Mouse (Mus musculus) A20 (cell line): ENCODE results near the gene Cog5.

Experiments used
- DNase-seq: peaks from one replicate; pipeline ENCODE4 v3.0.0-alpha.2; 2011; ENCODE audit warnings: low read depth, low spot score

Cog5 gene

DNA sequence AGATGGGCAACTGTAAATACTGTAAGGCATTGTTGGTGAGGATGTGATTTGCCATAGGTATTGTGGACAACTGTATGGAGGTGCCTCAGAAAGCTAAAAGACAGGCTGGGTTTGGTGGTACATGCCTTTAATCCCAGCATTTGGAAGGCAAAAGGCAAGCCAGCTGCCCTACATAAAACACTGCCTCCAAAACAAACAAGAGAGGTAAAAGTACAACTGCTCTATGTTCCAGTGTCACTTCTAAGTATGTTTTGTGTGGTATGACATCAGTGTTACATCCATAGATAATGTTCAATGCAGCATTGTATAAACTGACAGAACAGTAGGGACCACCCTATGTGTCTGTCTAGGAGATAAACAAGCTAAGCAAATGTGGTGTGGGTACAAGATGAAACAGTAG lies 237.4 kb downstream of the Cog5 start:
- no peak for DNase-seq

DNA sequence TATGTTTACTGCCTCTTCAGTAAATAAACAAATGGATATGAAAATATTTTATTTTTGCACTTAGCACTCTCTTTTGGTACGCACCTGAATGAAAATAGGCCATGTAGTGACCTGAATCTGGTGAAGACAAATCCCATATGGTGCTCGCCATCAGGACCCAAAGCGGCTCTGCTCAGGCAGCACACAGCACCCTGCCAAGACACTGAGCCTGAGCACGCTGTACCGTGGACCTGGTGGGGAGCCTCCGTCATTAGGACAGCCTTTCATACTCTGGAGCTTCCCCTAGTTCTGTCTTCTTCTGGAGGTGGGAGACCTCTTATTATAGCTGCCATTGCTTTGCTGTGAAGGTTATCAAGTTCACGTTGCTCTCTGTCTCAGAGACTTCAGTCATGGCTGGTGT lies 238.1 kb downstream of the Cog5 start:
- DNase-seq: no peak

DNA sequence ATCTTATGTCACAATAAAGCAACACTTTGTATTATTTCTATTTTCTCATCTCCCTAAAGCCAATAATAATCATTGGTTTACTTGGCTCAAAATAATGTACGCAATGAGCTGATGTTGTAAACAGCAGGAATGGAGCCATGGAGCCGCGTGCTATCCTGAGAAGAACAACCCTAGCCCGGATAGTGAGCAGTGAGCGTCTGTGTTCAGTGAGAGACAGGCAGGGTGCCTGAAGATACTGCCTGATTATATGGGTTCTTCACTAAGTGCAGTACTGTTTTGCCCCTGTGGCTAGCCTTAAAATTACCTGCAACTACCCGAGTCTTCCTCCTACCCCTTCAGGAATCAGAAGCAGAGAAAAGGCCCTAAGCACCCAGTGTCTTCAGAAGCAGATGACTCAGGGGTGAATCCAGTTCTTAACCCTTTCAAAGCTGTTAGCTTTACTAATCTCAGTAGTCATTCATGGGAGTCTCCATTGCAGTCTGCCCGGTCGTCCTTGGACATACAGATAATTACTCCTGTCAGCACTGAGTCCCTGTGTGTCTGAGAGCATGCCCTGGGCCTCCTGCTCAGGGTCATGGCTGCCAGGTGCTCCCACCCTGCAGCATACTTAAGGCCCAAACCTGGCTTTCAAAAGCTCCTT lies 240.5 kb downstream of the Cog5 start:
- DNase-seq: no peak

DNA sequence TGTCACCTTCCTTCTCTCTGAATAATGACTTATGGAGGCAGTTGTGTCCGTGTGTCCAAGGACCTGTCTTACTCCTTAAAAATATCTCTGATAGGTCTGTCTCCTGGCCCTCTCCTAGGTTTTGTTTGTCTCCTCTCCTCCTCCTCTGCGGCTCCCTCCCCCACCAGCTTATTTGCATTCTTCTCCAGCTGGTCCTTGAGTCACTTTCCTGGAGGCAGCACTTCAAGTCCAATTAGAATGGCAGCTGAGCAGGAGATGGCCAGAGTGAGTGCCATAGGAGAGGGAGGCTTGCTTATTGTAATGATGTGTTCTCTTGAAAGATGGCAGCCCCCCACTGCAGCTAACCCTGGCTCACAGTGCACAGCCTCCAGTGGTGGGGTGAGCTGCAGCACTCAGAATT lies 241.2 kb downstream of the Cog5 start:
- no peak for DNase-seq

DNA sequence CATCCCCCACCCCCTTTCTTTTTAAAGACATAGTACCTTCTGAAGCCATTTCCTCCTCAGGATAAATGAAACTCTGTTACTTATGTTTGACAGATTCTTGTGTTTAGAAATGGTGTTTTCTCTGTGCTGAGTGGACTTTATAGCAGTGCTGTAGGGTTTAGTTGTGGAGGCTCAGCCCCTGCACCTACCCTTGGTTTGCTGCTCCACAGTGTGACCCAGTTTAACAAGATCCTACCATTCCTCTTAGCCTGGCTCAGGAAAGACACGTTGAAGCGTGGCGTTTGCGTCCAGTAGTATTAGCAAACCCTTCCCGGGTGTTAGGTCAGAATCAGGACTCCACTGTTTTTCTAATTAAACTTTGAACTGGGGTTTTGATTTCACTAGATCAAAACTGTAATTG lies 241.6 kb downstream of the Cog5 start:
- no peak for DNase-seq

DNA sequence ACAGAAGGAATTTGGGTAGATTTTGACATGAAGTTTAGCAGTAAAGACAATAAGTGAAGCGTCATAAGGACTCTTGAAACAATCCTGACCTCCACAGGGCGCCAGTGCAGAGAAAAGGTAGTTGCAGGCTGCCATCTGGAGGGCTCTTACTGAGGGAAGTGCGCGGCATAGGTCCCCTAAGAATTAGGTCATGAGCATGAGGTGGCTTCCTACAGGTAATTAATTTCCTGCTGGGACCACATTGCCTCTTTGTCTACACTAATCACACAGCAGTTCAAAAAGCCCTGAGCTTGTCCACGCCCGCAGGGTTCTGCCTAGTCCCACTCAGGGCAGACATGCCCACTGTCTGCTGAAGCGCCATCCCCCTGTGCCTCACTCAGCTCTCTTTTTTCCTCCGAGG lies 242.3 kb downstream of the Cog5 start:
- DNase-seq: peak; percentile 22

DNA sequence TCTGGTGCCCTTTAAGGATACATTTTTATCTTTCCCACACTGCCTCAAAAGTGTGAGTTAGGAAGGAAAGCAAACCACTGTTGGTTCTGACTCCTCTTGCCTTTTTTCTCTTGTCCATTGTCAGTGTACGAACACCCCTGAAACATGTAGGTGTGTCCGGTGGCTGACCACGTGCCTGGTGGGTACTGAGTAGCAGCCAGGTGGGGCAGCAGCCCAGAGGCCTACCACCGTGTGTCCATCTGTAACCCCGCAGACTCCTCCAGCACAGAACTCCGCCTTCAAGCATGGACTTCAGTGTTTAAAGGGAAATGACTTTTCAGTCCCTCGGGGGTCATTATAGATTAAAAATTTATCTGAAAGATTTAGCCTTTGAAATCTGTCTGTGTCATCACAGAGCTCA lies 242.8 kb downstream of the Cog5 start:
- DNase-seq: no peak

DNA sequence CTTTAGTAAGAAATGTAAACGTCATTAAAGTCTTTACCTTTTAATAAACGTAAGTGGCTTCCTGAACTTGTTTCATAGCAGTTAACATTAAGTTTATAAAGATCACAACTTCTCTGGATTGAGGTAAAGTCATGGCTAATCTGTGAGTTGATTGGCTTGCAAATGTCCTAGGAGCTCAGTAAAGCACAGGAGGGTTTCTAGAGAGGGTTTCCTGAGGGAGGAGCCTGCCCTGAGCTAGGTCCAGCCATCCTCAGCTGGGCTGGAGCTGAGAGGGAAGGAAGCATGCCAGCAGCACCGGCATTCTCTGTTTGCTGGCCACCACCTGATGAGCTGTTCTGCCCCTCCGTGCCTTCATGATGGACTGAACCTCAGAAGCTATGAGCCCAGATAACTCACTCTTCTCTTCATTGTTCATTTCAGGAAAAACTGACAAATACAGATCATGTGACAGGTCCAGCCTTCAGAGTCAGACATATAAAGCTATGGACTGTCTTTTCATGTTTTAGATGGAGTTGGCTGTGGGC lies 245.8 kb downstream of the Cog5 start:
- DNase-seq: no peak

DNA sequence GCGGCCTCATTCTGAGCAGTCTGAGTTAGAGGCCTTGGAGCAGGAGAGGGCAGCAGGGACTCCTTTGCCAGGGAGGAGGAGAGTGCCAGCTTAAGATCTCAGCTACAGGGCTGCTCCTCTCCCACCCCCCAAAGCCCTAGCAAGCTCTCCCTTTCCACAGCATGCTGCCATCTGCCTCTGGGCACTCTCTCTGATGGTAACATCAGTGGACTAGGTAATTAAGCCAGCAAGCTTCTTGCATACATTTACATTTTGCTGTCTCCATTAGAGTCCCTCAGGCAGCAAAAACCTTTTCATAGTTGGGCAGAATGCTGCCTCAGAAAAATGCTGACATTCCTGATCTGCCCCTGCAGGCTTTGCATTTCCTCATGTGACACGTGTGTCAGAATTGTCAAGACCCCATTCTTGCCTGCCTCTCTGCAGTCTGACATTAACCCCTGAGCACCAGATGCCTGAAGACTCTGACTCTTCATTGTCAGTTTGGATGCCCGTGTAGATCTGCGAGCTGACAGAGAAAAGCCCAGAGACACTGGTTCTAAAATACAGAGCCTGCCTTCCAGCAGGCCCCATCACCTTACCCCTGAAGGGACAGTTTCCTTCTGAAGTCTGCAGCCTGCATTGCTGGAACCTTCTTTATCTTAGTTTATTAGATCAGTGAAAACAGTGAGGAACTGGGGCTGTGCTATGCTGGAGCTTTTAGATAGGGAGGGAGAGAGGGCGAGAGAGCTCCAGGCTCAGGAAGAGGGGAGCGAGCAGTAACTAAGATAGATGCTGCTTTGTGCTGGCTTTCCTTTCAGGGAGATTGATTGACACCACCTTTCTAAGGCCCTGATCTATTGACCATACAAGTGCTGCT lies 251.3 kb downstream of the Cog5 start:
- DNase-seq: no peak

DNA sequence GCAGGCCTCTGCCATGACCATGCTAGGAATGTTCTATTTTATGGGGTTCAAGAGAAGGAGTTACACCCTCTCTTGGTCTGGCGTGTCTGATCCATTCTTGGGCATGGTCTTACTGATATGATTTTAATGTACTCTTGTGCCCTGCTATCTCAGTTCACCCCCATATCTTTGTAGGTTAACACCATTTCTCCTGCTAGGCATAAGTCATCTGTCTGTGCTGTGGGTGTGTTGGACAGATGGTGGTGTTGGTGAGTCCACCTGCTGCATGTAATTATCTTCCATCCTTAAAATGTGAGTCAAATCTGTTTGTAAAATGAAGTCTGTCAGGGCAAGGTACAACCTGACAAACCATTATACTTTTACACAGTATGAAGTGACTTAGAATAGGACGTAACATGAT lies 252.8 kb downstream of the Cog5 start:
- DNase-seq: no peak

DNA sequence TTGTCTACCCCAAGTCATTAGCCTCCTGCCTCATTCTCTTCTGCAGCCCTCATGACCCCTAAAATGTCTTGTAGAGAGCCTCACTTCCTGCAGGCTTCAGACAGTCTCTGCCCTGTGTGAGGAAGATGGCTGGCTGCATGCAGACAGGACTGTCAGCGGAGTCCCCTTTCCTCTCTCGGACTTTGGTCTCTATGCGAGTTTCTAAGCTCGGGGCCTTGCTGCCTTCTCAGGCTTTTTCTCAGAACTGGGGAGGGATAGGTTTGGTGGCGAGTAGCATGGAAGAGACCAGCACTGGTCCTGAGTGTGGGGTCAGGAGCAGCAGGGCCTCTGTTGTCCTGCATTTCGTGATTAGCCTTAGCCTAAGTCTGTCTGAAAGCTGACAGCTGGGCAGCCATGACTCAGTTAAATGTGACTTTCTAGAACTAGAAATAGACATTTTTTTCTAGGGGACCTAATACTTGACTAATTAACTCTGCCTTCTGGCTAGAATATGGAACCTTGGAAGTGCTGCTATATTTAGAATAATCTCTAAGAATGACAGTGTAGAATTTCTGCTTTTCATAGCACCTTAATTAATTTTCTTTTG lies 258.4 kb downstream of the Cog5 start:
- DNase-seq: no peak

DNA sequence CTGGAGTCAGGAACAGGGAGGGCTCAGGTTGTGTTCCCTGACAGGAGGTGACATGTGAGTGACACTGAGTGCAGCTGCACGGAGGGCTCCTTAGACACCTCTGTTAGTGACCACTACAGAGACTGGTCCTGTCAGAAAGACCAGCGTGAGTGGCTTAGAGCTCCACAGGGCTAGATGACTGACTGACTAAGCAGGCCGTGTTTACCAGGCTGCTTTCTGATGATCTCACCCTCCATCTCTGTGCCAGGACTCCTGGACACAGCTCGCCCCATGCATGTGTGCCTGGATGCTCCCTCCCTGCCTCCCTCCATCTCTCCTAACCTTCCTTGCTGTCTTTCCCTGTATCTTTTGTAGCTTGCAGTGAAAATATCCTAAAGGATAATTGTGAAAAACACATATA lies 258.9 kb downstream of the Cog5 start:
- DNase-seq: no peak

DNA sequence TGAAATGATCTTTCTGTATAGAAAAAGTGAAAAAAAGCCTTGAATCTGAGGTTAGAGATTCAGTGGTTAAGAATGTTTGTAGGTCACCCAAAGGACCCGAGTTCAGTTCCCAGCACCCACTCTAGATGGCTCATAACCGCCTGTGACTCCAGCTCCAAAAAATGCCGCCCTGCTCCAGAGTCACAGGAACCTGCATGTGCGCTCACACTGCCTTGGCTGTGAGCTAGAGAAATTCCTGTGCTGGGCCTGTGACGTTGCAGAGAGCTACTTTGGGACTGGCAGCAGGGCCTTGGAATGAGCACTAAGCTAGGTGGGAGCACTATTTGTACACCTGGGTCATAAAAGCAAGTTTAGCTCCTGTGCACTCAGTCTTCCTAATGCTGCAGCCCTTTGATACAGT lies 262.0 kb downstream of the Cog5 start:
- no peak for DNase-seq

DNA sequence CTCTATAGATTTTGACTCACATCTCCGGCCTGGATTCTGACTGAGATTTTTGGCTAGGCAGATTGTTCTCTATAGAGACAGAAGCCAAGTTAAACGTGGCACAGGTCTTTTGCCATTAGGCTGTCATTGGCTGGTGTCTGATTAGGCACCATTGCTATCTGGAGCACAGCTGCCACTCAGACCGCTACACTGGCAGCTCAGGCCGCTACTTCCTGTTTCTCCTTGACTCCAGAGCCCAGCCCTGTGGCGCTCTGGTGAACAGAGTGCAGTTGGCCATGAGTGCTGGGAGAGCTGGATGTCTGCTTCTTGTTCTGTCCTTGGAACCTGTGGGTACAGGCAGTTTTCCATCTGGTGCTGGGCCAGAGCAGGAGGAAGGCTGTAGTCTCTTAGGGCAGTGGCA lies 262.6 kb downstream of the Cog5 start:
- peak; percentile 28 for DNase-seq

DNA sequence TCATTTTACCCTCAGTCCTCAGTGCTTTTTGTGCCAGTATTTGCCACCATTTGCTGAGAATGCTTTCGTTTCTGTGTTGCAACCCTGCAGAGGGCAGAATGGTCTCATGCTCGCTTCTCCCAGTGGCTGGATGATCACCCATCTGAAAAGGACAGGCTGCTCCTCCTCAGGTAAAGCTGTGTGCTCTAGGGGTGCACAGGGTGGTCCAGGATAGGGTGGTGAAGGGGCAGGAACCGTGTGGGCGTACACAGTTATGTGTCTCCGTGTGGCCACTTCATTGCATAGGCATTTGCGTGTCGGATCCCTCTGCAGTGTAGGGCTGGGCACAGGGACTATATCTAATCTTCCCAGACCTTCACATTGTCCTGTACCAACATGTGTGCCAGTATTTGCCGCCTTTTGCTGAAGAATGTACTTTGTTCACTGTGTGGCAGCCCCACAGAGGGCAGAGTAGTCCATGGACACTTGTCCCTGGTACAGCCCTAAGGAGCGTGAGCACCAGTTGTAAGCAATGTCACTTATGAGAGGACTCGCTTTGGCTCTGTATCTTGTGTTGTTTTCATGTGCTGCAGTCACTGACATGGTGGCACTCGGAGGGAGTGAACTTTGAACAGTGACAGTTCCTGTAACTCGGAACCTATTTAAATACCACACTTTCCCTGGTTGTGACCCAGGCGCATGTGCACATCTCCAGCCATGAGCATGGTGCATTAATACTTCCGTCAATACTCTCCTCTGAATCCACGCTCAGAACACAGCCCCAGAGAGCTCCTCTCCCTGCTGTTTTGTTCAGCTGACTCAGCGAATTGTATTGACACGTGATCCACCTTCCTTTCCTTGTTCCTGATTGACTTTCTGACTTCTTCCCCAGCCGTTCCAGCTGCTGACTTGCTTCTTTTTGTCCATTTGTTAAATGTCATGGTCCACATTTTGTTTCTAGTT lies 266.1 kb downstream of the Cog5 start:
- no peak for DNase-seq

DNA sequence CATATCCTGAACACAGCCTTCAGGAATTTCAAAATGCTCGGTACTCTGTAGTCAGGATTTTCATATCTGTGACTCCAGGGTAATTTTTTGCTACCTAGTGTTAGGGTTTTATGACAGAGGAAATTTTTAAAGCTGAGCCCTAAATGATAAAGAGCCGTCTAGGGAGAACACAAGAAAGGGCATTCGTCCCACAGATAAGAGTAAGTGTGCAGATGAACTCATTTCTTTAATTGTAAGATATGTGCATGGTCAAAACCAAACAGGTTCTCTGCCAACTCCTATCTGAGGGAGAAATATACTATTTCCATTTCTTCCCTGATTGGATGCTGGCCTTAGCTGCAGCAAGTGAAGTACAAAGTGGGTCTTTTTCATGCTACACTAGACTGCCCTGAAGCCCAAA lies 269.5 kb downstream of the Cog5 start:
- no peak for DNase-seq

DNA sequence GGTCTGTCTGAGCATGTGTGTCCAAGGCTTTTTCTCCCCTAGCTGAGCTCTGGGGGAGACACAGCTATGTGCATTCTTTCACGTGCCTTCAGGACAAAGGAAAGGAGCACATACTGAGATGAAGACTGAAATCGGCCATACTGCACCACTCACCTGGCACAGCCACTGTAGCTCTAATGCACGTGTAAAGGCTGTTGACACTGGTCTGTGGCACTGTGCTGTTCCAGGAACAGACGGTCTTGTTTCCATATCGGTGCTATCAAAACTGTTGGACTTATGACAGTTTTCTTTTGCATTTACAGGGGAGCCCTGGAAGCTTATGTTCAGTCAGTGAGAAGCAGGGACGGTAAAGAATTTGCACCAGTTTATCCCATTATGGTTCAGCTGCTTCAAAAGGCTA lies 270.7 kb downstream of the Cog5 start:
- no peak for DNase-seq

DNA sequence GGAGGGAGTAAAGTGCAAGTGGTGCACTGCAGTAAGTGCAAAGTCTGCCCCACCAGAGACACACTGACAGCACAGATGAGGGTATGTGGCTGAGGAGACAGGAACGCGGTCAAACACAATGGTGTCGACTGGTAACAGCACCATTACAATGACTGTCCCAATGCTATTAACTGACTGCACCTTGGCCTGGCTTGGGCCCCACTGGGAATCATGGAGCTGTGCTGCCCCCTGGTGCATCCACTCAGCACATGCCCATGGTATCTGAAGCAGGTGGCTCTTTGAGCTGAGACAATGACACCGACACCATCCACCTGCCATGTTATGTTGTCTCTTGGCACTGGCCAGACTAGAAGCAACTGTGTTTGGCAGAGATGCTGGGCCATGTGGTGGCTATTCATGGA lies 272.0 kb downstream of the Cog5 start:
- DNase-seq: peak; percentile 67

DNA sequence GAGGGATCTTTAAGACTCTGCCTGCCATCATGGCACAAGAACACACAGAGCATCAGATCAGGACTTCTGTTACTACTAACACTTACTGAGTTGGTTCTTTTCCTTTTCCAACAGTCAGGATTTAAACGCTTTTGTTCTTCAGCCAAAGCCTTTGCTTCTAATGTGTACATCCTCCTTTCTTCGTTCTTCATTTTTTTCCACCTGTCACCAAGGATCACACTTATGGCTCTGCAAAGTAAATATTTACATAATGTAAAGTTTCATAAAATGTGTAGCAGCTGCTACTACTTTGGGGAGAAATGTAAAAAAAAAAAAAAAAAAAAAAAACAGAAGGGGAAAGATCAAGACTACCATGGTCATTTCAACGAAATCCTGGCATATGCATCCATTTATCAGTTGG lies 273.8 kb downstream of the Cog5 start:
- no peak for DNase-seq

DNA sequence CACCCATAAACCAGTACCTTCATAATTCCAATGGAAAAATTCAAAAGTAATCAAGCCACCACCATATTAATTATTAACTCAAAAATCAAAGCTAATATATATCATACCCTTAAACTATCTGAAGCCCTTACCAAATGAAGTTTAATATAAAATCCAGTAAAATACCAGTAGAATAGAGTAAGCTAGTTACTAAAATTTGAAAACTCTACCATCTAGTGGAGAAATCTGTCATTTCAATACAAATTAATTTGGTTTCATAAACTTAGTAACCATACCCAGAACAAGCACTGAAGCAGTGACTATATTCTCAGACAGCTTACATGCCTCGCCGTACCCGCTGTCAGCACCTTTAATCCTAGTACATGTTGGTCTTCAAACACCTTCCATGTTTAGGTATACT lies 277.1 kb downstream of the Cog5 start:
- no peak for DNase-seq

DNA sequence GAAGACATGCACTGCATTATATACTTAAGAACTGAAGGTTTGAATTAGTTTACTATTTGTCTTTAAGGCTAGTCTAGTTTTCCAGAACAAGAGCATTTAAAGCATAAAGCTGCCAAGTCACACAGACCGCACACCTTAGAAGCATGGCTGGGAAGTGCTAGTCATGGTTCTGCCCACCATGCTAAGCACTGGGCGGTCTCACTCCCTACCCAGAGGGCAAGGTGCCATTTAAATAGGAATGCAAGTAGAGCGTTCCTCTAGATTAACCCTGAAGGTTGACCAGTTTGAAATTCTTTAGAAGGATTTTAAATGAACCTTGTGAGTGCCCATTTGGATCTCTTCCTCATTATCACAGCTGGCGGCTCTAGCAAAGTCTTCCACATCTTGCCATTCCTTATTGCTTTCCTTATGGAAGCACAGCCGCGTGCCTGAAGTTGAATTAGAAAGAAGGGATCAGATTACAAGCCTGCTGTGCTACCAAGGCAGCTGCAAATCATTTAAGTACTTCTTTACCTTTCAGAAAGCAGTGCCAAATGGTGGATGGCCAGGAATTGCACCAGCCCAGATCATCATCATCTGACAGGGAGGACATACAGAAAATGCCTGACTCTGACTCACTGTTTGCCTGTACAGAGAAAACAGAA lies 282.1 kb downstream of the Cog5 start:
- no peak for DNase-seq
